Mouse (Mus musculus) embryonic stem cell, embryonic (primary cell): Measurements from ENCODE around the gene Lrp2bp.

Source experiments
- CTCF ChIA-PET, 4 experiments: fragments of 300-600 bp in 2 of 4; fragments of 350-600 bp in 2 of 4; sonication (Branson Sonifier 250); formaldehyde crosslinking; loops; one replicate each; lab custom pipeline; 2022; ENCODE audit warnings: inconsistent platforms in 2 of 4; lab: Charles Lee
- POLR2A ChIA-PET, 4 experiments: fragments of 300-600 bp in 2 of 4; fragments of 350-600 bp in 2 of 4; sonication (Branson Sonifier 250); formaldehyde crosslinking; loops; one replicate each; lab custom pipeline; 2022; ENCODE audit warnings: antibody characterized with exemption in 4 of 4, inconsistent platforms in 1 of 4; lab: Charles Lee

Lrp2bp gene

DNA sequence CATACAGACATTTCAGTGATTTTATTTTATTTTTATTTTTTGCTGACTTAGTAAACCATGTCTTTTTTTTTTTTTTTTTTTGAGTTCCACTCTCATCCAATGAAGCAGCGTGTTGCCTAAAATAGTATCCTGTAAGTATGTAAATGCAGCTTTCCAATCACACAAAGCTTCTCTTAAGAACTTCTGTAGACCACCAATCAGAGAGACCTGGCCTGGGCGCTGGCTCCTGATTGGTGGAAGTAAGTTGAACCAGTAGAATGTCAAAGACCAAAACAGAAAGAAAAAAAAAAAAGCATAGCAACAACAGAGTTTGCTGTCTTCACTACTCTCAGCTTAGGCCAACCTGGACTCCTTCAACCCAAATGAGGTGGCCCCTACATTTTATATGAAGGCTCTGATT is 11.2 kb downstream of the Lrp2bp start:
- CTCF ChIA-PET, result interaction anchor here in 2 of 4 experiments (0.6 to 1.4 kb wide), 3 partner anchors 10 to 661 kb away, joined by 4 to 8 read pairs (median 5); partner anchors contain the start of gene Lrp2bp (in 1 of the 2)
- POLR2A ChIA-PET, result interaction anchor here in 2 of 4 experiments (0.6 to 2.4 kb wide), 10 partner anchors 9 to 1072 kb away, joined by 3 to 17 read pairs (median 4); partner anchors contain the start of genes Slc25a4 (in 2 of the 2), 1700029J07Rik (in 1 of the 2), Lrp2bp (in 1 of the 2) and Ufsp2 (in 1 of the 2)

DNA sequence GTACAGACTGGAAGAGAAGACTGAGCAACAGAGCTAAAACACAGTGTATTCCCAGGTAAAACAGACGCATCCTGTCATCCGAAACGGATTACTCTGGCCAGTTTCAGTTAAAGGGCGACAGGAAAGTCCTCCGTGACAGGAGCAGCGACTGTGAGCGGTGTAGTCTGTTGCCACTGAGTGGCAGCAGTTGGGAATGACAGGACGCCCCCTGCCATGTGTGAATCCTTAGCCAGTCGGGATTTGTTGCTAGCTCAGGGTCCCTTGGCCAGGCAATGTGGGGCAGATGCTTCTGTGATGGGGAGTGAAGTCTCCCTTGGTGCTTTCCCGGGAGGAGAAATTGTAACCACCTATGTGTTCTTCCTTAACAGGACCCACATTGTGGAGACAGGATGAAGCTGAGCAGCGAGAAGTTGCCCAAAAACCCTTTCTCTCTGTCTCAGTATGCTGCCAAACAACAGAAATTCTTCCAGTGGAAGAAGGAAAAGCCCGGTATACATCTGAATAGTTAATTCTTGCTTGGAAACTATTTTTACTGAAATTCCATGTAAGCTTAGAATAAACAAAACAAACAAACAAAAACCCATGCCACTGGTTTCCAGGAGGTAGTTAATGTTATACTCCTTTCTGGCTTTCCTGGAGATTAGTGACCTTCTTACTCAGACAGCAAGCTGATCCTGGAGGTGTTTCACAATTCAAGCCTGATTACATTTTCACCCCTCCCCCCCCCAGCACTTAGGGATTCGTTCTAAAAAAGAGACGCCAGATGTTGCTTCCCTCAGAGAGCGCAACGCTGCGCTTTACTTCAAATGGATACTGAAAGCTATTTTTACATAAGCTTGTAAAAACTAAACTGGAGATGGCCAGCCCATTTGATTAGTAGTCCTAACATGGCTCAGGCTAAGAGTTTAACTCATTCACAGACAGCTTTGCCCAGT is 11.9 kb downstream of the Lrp2bp start:
- CTCF ChIA-PET, result interaction anchor here in 2 of 4 experiments (0.6 to 1.4 kb wide), 3 partner anchors 12 to 502 kb away, joined by 3 to 5 read pairs (median 3); partner anchors contain the start of gene Lrp2bp (in 1 of the 2)

DNA sequence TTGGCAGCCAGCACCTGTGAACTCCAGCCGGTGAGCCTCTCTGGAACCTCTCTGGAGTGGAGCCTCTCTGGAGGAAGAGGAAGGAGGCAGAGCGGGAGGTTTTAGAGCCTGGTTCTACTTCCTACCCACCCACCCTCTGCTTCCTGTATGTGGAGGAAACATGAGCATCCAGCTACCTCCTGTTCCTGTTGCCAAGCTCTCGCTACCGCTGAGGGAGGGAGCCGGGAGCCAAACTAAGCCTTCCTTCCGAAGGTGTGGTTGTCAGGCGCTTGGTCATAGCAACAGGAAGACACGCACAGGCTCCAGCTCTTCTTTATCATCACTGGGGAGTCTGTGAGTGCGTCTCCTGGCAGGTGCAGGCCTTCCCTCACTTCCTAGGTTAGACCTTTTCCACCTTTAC is 23.1 kb downstream of the Lrp2bp start:
- CTCF ChIA-PET, result interaction anchor here in 1 of 4 experiments (0.6 kb wide), 1 partner anchor 1466 kb away, joined by 4 read pairs; no protein-coding TSS in a partner anchor
- POLR2A ChIA-PET, result interaction anchor here in 2 of 4 experiments (0.5 to 1.2 kb wide), 2 partner anchors 11 to 891 kb away, joined by 3 to 6 read pairs; no protein-coding TSS in a partner anchor

More for the DNA sequence above, 11.9 kb downstream of the Lrp2bp start:
- POLR2A ChIA-PET, result interaction anchor here in 2 of 4 experiments (0.8 to 2.4 kb wide), 8 partner anchors 9 to 200 kb away, joined by 3 to 17 read pairs (median 6); partner anchors contain the start of genes Slc25a4 (in 2 of the 2), 1700029J07Rik (in 1 of the 2), Lrp2bp (in 1 of the 2) and Ufsp2 (in 1 of the 2)

DNA sequence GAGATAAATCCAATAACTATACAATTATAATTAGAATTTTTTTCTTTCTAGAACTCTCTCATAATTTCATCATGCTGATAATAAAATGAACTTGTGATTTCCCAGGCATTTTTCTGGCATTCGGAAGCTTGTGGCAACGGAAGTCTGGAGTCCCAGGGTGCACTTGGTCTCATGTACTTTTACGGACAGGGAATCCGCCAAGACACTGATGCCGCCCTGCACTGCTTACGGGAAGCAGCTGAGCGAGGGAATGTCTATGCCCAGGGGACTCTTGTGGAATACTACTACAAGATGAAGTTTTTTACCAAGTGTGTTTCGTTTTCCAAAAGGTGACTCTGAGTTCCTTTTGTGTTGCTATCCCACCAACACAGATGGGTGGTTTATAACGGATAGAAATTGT is 23.7 kb downstream of the Lrp2bp start:
- ChIA-PET CTCF (interaction anchor here in 1 of 4 experiments (0.6 kb wide), 1 partner anchor 1465 kb away, joined by 4 read pairs; no protein-coding TSS in a partner anchor), POLR2A (interaction anchor here in 1 of 4 experiments (1.2 to 2.0 kb wide), 2 partner anchors 12 to 23 kb away, joined by 6 read pairs; partner anchors contain the start of gene Lrp2bp)

DNA sequence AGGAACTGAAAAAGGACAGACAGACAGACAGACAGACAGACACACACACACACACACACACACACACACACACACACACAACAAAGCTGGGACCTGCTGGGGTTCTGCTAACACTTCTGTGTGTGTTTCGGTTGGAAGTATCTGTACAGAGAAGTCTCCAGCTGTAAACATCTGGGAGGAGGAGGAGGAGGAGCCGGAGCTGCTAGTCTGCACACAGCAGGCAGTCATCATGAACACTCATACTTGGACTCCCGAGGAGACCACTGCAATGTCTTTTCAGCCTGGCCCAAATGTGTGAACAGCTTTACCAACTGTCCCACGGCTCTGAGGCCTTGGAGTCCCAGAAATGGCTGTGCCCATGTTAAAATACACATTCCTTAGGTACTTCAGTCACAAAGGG is 25.3 kb downstream of the Lrp2bp start:
- ChIA-PET POLR2A (interaction anchor here in 2 of 4 experiments (1.2 to 2.0 kb wide), 2 partner anchors 11 to 25 kb away, joined by 3 to 6 read pairs; partner anchors contain the start of gene Lrp2bp (in 1 of the 2)), CTCF (no interaction called here)

DNA sequence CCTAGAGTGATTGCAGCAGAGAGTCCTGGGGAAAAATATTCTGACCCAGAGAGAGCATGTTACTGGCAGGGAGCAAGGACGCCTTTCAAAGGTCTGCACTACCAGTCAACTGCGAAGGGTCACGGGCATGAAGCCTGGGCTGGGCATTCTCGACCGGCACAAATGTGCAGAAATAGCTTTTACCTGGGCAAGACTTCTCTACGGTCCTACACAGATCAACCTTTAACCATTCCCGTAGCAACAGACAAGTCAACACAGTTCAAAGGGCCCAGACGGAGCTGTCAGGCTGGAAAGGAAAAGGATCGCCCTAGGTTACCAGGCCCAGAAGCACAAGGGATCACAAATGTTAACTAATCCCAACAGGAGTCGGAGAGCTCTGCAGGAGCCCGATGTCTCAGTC is 37.1 kb downstream of the Lrp2bp start:
- CTCF ChIA-PET, result no interaction called here
- POLR2A ChIA-PET, result interaction anchor here in 1 of 4 experiments (0.9 kb wide), 1 partner anchor 8 kb away, joined by 3 read pairs; no protein-coding TSS in a partner anchor

DNA sequence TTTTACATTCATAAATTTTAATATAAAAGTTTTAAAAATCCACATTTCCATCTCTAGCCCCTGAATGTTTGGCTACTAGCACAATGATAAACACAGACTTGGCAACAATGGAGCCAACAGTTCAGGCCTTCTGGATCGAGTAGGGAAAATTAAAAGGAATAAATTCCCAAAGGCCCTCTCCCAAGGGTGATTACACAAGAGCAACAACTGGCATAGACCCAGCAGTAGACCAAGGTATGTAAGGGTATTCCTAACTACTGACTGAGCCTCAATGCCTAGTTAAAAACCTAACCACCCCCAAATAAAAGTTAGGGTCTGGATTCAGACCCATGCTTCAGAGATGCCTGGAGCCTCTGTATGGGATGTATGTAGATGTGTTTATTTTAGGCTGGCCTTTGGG is 40.6 kb downstream of the Lrp2bp start:
- POLR2A ChIA-PET, result no interaction called here
- CTCF ChIA-PET, result no interaction called here

DNA sequence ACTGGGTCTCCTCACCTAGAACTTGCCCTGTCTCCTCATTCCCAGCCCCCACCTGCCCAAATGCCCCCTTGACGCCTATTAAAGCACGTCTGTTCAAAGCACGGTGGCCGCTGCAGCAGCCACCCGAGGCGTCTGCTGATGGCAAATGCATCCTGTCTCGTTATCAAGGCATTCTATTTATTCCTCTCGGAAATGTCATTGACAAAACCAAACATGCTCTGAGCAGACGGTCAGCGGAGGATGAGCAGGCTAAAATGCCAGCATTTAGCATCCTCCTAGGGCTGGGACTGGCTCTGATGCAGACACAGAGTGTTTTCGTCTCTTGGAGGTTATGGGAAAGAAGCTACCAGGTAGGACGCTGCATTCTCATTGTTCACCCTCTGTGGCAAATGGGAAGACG is 41.2 kb downstream of the Lrp2bp start:
- POLR2A ChIA-PET, result no interaction called here

DNA sequence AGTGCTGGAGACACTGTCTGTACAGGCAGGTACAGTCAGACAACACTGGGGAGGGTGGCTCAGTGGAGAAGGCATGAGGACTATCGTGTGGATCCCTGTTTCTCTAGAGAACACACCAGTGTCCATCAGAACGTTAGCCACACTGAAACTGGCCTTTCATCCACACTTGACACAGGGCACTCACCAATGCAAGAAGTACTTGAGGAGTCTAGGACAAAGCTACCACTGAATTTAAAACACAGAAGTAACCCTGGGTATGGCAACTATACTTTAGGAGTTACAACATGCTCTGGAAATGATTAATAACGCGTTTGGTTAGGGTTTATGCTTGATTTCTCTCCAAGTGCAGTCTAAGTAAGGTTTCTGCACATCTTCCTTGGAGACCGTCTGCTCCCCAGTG is 73.7 kb downstream of the Lrp2bp start:
- ChIA-PET CTCF (no interaction called here), POLR2A (interaction anchor here in 1 of 4 experiments (0.6 kb wide), 1 partner anchor 14 kb away, joined by 4 read pairs; no protein-coding TSS in a partner anchor)

More for the DNA sequence above, 41.2 kb downstream of the Lrp2bp start:
- CTCF ChIA-PET, result no interaction called here

DNA sequence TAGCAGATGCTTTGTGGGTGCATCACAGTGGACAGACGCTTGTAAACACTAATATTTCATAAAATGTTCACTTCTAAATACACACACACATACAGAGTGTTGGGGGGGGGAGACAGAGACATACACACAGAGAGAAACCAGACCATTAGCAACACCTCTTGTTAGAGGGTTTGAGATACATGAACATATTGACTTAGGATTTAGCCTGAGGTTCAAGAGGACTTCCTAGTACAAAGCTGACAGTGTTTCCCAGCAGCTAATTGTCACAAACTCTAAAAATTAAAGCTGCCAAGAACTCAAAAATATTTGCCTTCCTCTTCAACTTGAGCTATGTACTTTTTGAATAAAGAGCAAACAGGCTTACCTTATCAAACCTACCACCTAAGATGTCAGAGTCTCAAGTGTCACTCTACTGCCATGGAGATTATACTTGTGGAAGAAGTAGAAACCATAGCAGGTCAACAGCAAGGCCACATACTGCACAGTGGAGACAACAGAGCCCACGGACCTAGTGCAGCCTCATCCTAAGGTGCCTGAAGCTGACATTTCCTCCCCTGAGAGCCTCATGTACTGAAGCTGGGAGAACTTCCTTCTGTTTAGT is 74.5 kb downstream of the Lrp2bp start:
- ChIA-PET POLR2A (interaction anchor here in 1 of 4 experiments (0.6 kb wide), 1 partner anchor 13 kb away, joined by 4 read pairs; no protein-coding TSS in a partner anchor), CTCF (interaction anchor here in 1 of 4 experiments (0.6 kb wide), 1 partner anchor 63 kb away, joined by 3 read pairs; no protein-coding TSS in a partner anchor)

DNA sequence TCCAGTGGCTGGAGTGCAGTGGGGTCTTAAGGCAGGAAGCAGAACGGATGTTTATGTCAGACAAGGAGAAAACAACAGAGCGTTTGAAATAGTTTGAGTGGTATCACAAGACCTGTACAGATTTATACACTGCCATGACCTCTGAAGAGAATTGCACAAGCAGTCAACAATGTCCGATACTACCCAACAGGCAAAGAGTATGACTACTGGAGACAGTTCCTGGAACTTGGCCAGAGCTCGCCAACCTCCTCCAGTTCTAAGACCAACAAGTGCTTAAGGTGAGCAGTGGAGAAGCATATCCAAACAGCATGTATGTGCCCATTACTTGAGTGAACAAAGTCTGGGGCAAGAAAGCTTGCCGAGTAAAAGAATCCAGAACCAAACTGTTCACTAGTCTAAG is 76.1 kb downstream of the Lrp2bp start:
- POLR2A ChIA-PET, result no interaction called here
- CTCF ChIA-PET, result no interaction called here

DNA sequence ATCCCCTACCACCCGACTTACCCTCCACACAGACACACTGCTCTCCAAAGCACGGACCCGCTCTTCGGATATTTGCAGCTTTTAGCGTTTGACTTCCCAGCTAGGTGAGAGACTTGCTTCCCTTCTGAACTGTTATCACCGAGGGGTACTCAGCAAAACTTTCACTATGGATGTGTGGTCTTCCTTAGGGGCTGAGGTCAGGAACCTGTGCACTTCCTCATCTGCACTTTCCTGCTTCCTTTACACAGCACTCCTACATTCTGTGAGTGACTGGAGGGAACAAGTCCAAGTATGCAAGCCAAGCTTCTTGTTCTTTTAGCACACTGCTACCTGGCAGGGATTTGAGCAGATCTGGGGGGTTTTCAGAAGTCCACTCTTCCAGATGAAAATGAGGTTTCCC is 79.8 kb downstream of the Lrp2bp start:
- ChIA-PET CTCF (interaction anchor here in 1 of 4 experiments (1.2 kb wide), 1 partner anchor 106 kb away, joined by 5 read pairs; no protein-coding TSS in a partner anchor), POLR2A (no interaction called here)
